8 mouse cellular contexts compared by ENCODE assay signal in genomic region chr1:36030421-36030821, GRCm38 (mm10). TPM values are rescaled to one million over a fixed set of nuclear protein-coding genes. Genes with fewer than 3 reads are reported as not detected.
A peak's percentile ranks its signal among the peaks of the same experiment; 100 is the strongest.
DNase-seq lines count a peak whose midpoint lies in the region; ATAC-seq and TF ChIP-seq lines count a peak whose summit lies in the region.

No protein-coding gene starts in this region.

- H3K4me3 ChIP-seq in hindbrain, embryonic 16.5 days (ENCODE audit: low read length): no peak overlapping the region
- H3K4me3 ChIP-seq in hindbrain, embryonic 11.5 days (ENCODE audit: low read depth, low read length): no peak overlapping the region
- no peak overlapping the region for H3K4me3 ChIP-seq in forebrain, postnatal 0 days (ENCODE audit: low read depth, low read length)
- H3K4me3 ChIP-seq in heart, postnatal 0 days (ENCODE audit: low read depth, low read length): no peak overlapping the region
- no peak overlapping the region for H3K4me3 ChIP-seq in left cerebral cortex, adult 2 months
- H3K4me3 ChIP-seq in neural tube, embryonic 15.5 days (replicated peaks): no peak overlapping the region

- peak; percentile 95 for ATAC-seq in hindbrain, embryonic 16.5 days
- no peak for ATAC-seq in hindbrain, embryonic 11.5 days (ENCODE audit: low FRiP score)
- peak; percentile 72 for ATAC-seq in forebrain, postnatal 0 days
- ATAC-seq in heart, postnatal 0 days (ENCODE audit: insufficient read depth, low read depth): peak; percentile 95
- peak; percentile 57; the same call in 1 of the 2 replicates for ATAC-seq in neural tube, embryonic 15.5 days (ENCODE audit: low FRiP score)

- DNase-seq in hindbrain, embryonic 11.5 days (ENCODE audit: low spot score): no peak
- peak; percentile 81 for DNase-seq in adrenal gland, postnatal 36 days
- peak; percentile 70 for DNase-seq in forebrain, postnatal 0 days
- DNase-seq in heart, postnatal 0 days (ENCODE audit: low spot score): peak; percentile 63
- DNase-seq in left cerebral cortex, adult 2 months (ENCODE audit: extremely low spot score in 1 of 2, low spot score in 2 of 2): peak; percentile 43 to 67
- no peak for DNase-seq in T-cell, adult 2 months (ENCODE audit: low spot score)

- H3K9ac ChIP-seq in hindbrain, embryonic 16.5 days (ENCODE audit: low read depth, low read length): no peak overlapping the region
- no peak overlapping the region for H3K9ac ChIP-seq in hindbrain, embryonic 11.5 days (ENCODE audit: low read depth, low read length)
- no peak overlapping the region for H3K9ac ChIP-seq in forebrain, postnatal 0 days
- no peak overlapping the region for H3K9ac ChIP-seq in heart, postnatal 0 days (replicated peaks; ENCODE audit: low read depth, low read length)
- H3K9ac ChIP-seq in neural tube, embryonic 15.5 days (replicated peaks): no peak overlapping the region

- H3K4me1 ChIP-seq in hindbrain, embryonic 16.5 days (ENCODE audit: control insufficient read depth, insufficient read depth, low read depth, low read length): no peaks in the 10 kb centered on the region
- no peaks in the 10 kb centered on the region for H3K4me1 ChIP-seq in hindbrain, embryonic 11.5 days (replicated peaks; ENCODE audit: control insufficient read depth, insufficient read depth, low read length)
- H3K4me1 ChIP-seq in forebrain, postnatal 0 days (ENCODE audit: insufficient read depth): no peaks in the 10 kb centered on the region
- 0 out of 2 replicates have a peak, but pooled peaks cover 11% of the 10 kb centered on the region for H3K4me1 ChIP-seq in heart, postnatal 0 days (ENCODE audit: control insufficient read depth, insufficient read depth)
- H3K4me1 ChIP-seq in neural tube, embryonic 15.5 days: peaks cover 7% of the 10 kb centered on the region; the same call in 1 of the 2 replicates

- TF ChIP-seq EP300 in heart, postnatal 0 days (IDR thresholded peaks at IDR 0.05; ENCODE audit: low read depth): no peak

- intact Hi-C loops in left cerebral cortex, adult 2 months (cut with DNase I): no loop called here

- no peaks in the 10 kb centered on the region for H3K36me3 ChIP-seq in hindbrain, embryonic 16.5 days (ENCODE audit: control insufficient read depth, insufficient read depth, low read length)
- no peaks in the 10 kb centered on the region for H3K36me3 ChIP-seq in hindbrain, embryonic 11.5 days (ENCODE audit: control insufficient read depth, insufficient read depth, low read length)
- H3K36me3 ChIP-seq in forebrain, postnatal 0 days (ENCODE audit: insufficient read depth): no peaks in the 10 kb centered on the region
- no peaks in the 10 kb centered on the region for H3K36me3 ChIP-seq in heart, postnatal 0 days (replicated peaks; ENCODE audit: control insufficient read depth, insufficient read depth, low read length)
- no peaks in the 10 kb centered on the region for H3K36me3 ChIP-seq in neural tube, embryonic 15.5 days

- no peaks in the 10 kb centered on the region for H3K9me3 ChIP-seq in hindbrain, embryonic 16.5 days (ENCODE audit: control insufficient read depth, low read length)
- no peaks in the 10 kb centered on the region for H3K9me3 ChIP-seq in hindbrain, embryonic 11.5 days (ENCODE audit: control insufficient read depth, low read length)
- H3K9me3 ChIP-seq in forebrain, postnatal 0 days (ENCODE audit: low read length): no peaks in the 10 kb centered on the region
- no peaks in the 10 kb centered on the region for H3K9me3 ChIP-seq in heart, postnatal 0 days (replicated peaks; ENCODE audit: control insufficient read depth, low read length)
- H3K9me3 ChIP-seq in neural tube, embryonic 15.5 days (replicated peaks): no peaks in the 10 kb centered on the region

- no peak overlapping the region; the same call in 1 of the 2 replicates for H3K4me2 ChIP-seq in hindbrain, embryonic 16.5 days (ENCODE audit: low read length)
- no peak overlapping the region for H3K4me2 ChIP-seq in hindbrain, embryonic 11.5 days (replicated peaks; ENCODE audit: low read depth, low read length)
- no peak overlapping the region for H3K4me2 ChIP-seq in forebrain, postnatal 0 days (ENCODE audit: low read depth)
- peak overlapping the region; percentile 28; the same call in 1 of the 2 replicates for H3K4me2 ChIP-seq in heart, postnatal 0 days (ENCODE audit: low read depth, low read length)
- no peak overlapping the region for H3K4me2 ChIP-seq in neural tube, embryonic 15.5 days

- no peak for TF ChIP-seq CTCF in forebrain, postnatal 0 days (IDR thresholded peaks at IDR 0.05; ENCODE audit: low read depth)
- TF ChIP-seq CTCF in heart, postnatal 0 days (IDR thresholded peaks at IDR 0.05; ENCODE audit: low read depth): no peak
- TF ChIP-seq CTCF in left cerebral cortex, adult 2 months (IDR thresholded peaks at IDR 0.05): no peak

- no peaks in the 10 kb centered on the region for H3K27me3 ChIP-seq in hindbrain, embryonic 16.5 days (replicated peaks; ENCODE audit: control insufficient read depth, insufficient read depth, low read length)
- no peaks in the 10 kb centered on the region for H3K27me3 ChIP-seq in hindbrain, embryonic 11.5 days (ENCODE audit: control insufficient read depth, insufficient read depth, low read length)
- no peaks in the 10 kb centered on the region for H3K27me3 ChIP-seq in forebrain, postnatal 0 days (ENCODE audit: insufficient read depth, low read length)
- no peaks in the 10 kb centered on the region for H3K27me3 ChIP-seq in heart, postnatal 0 days (ENCODE audit: control insufficient read depth, insufficient read depth, low read length)
- no peaks in the 10 kb centered on the region for H3K27me3 ChIP-seq in neural tube, embryonic 15.5 days (replicated peaks)

- 47% methylated on average over 10 of the region's 10 CpGs for WGBS in hindbrain, embryonic 16.5 days
- WGBS in hindbrain, embryonic 11.5 days: 59% methylated on average over 10 of the region's 10 CpGs
- WGBS in forebrain, postnatal 0 days: 43% methylated on average over 10 of the region's 10 CpGs
- 17% methylated on average over 10 of the region's 10 CpGs for WGBS in heart, postnatal 0 days
- 71% methylated on average over 10 of the region's 10 CpGs for WGBS in neural tube, embryonic 15.5 days

- H3K27ac ChIP-seq in hindbrain, embryonic 16.5 days (ENCODE audit: low read depth, low read length): peak overlapping the region; percentile 48
- H3K27ac ChIP-seq in hindbrain, embryonic 11.5 days (ENCODE audit: low read depth, low read length): no peak overlapping the region
- H3K27ac ChIP-seq in forebrain, postnatal 0 days (ENCODE audit: low read depth, low read length): 0 out of 2 replicates have a peak overlapping the region, but pooled peaks have one; percentile 21
- peak overlapping the region; percentile 28; the same call in 1 of the 2 replicates for H3K27ac ChIP-seq in heart, postnatal 0 days (ENCODE audit: low read depth)
- H3K27ac ChIP-seq in left cerebral cortex, adult 2 months: peak overlapping the region; percentile 59
- peak overlapping the region; percentile 54 for H3K27ac ChIP-seq in neural tube, embryonic 15.5 days (replicated peaks)

RNA-seq across cellular contexts. Expression of gene Hs6st1, which starts 37.8 kb away (rescaled TPM):
- 9.5 and 11.7 TPM in 2 replicates for polyA plus RNA-seq in hindbrain, embryonic 16.5 days (2015; fragmentation: Nextera tagmentation; extraction: Ambion mirVana)
- polyA plus RNA-seq in hindbrain, embryonic 11.5 days (2014; fragmentation: Nextera tagmentation; extraction: Ambion mirVana): 10.7 and 14.9 TPM in 2 replicates
- 100 to 1,000 TPM in 1 of 2 experiments, 10 to 100 TPM in 1; 63.7 to 140 TPM for total RNA-seq in adrenal gland, postnatal 36 days (2021)
- total RNA-seq in forebrain, postnatal 0 days (2014; rRNA removed): 52.5 and 61.1 TPM in 2 replicates
- 13.9 and 16.6 TPM in 2 replicates for polyA plus RNA-seq in forebrain, postnatal 0 days (2015; fragmentation: Nextera tagmentation; extraction: Ambion mirVana)
- total RNA-seq in heart, postnatal 0 days (2014; rRNA removed; ENCODE audit: low replicate concordance): 31.5 and 39.8 TPM in 2 replicates
- 2.7 and 3.2 TPM in 2 replicates for polyA plus RNA-seq in heart, postnatal 0 days (2015; fragmentation: Nextera tagmentation; extraction: Ambion mirVana)
- 10 to 100 TPM; 52.8 to 56.1 TPM for total RNA-seq in left cerebral cortex, adult 2 months (2021)
- polyA plus RNA-seq in neural tube, embryonic 15.5 days (2015; fragmentation: Nextera tagmentation; extraction: Ambion mirVana): 11.7 and 24.1 TPM in 2 replicates

Comparison
In these comparisons a context has a peak if more than half of its experiments do, and no peak if none do; other contexts are left out.
1. DNase-seq: peak in adrenal gland, postnatal 36 days (2 of 2), forebrain, postnatal 0 days (single experiment), heart, postnatal 0 days (single experiment) and left cerebral cortex, adult 2 months (2 of 2); none in hindbrain, embryonic 11.5 days (single experiment) and T-cell, adult 2 months (single experiment).